Comparison of ENCODE assay signal across 8 mouse cellular contexts in genomic region chr6:49021141-49022012, GRCm38 (mm10). TPM values are rescaled to one million over a fixed set of nuclear protein-coding genes. Genes with fewer than 3 reads are reported as not detected.
DNase-seq lines count a peak whose midpoint lies in the region; ATAC-seq lines count a peak whose summit lies in the region.

No protein-coding gene starts in this region.

- no peaks in the 10 kb centered on the region for H3K27me3 ChIP-seq in embryonic facial prominence, embryonic 14.5 days (replicated peaks; ENCODE audit: control insufficient read depth, insufficient read depth, low read length)
- no peaks in the 10 kb centered on the region for H3K27me3 ChIP-seq in embryonic facial prominence, embryonic 10.5 days (replicated peaks; ENCODE audit: low read depth, poor library complexity, severe bottlenecking)
- H3K27me3 ChIP-seq in intestine, embryonic 16.5 days (replicated peaks; ENCODE audit: control insufficient read depth, insufficient read depth, low read length) = no peaks in the 10 kb centered on the region
- H3K27me3 ChIP-seq in midbrain, embryonic 14.5 days (ENCODE audit: control insufficient read depth, insufficient read depth, low read length) = no peaks in the 10 kb centered on the region

- no peak overlapping the region for H3K9ac ChIP-seq in embryonic facial prominence, embryonic 14.5 days (ENCODE audit: low read depth, low read length)
- no peak overlapping the region; the same call in 1 of the 2 replicates for H3K9ac ChIP-seq in intestine, embryonic 16.5 days (ENCODE audit: low read depth, low read length)
- no peak overlapping the region for H3K9ac ChIP-seq in midbrain, embryonic 14.5 days (replicated peaks; ENCODE audit: low read length)

- H3K4me3 ChIP-seq in embryonic facial prominence, embryonic 14.5 days (ENCODE audit: low read depth, low read length) = no peak overlapping the region
- no peak overlapping the region for H3K4me3 ChIP-seq in embryonic facial prominence, embryonic 10.5 days
- H3K4me3 ChIP-seq in intestine, embryonic 16.5 days (ENCODE audit: low read length) = no peak overlapping the region
- H3K4me3 ChIP-seq in midbrain, embryonic 14.5 days (replicated peaks; ENCODE audit: low read depth, low read length) = no peak overlapping the region

- no peaks in the 10 kb centered on the region for H3K9me3 ChIP-seq in embryonic facial prominence, embryonic 14.5 days (ENCODE audit: control insufficient read depth, low read length)
- H3K9me3 ChIP-seq in embryonic facial prominence, embryonic 10.5 days = no peaks in the 10 kb centered on the region
- H3K9me3 ChIP-seq in intestine, embryonic 16.5 days (ENCODE audit: control insufficient read depth, low read length) = no peaks in the 10 kb centered on the region
- no peaks in the 10 kb centered on the region for H3K9me3 ChIP-seq in midbrain, embryonic 14.5 days (ENCODE audit: control insufficient read depth, low read length)

- DNase-seq in embryonic facial prominence, embryonic 14.5 days (ENCODE audit: low spot score) = peak; percentile 29
- DNase-seq in embryonic facial prominence, embryonic 10.5 days (ENCODE audit: low spot score) = no peak
- peak; percentile 72 for DNase-seq in brain, embryonic 18.5 days (ENCODE audit: low read depth, low spot score)
- DNase-seq in midbrain, embryonic 14.5 days = peak; percentile 50
- no peak for DNase-seq in urinary bladder, postnatal 4 days (ENCODE audit: low spot score in 2 of 2)
- DNase-seq in testis, postnatal 14 days (ENCODE audit: low spot score) = no peak
- DNase-seq in lung, postnatal 25 days (ENCODE audit: low spot score) = no peak

- no peak for ATAC-seq in embryonic facial prominence, embryonic 14.5 days (ENCODE audit: low read depth)
- peak; percentile 76 for ATAC-seq in intestine, embryonic 16.5 days
- peak; percentile 48; the same call in 1 of the 2 replicates for ATAC-seq in midbrain, embryonic 14.5 days (ENCODE audit: low FRiP score, low TSS enrichment)

- no peaks in the 10 kb centered on the region for H3K36me3 ChIP-seq in embryonic facial prominence, embryonic 14.5 days (ENCODE audit: control insufficient read depth, insufficient read depth, low read length)
- no peaks in the 10 kb centered on the region for H3K36me3 ChIP-seq in embryonic facial prominence, embryonic 10.5 days (replicated peaks)
- H3K36me3 ChIP-seq in intestine, embryonic 16.5 days (ENCODE audit: control insufficient read depth, insufficient read depth, low read length) = no peaks in the 10 kb centered on the region
- no peaks in the 10 kb centered on the region for H3K36me3 ChIP-seq in midbrain, embryonic 14.5 days (ENCODE audit: control insufficient read depth, insufficient read depth, low read length)

- no peak overlapping the region for H3K4me2 ChIP-seq in embryonic facial prominence, embryonic 14.5 days (ENCODE audit: low read depth, low read length)
- H3K4me2 ChIP-seq in intestine, embryonic 16.5 days (ENCODE audit: low read depth, low read length) = no peak overlapping the region
- H3K4me2 ChIP-seq in midbrain, embryonic 14.5 days (ENCODE audit: low read length) = no peak overlapping the region

- 62% methylated on average over 14 of the region's 14 CpGs for WGBS in embryonic facial prominence, embryonic 14.5 days
- WGBS in embryonic facial prominence, embryonic 10.5 days = 73% methylated on average over 14 of the region's 14 CpGs
- WGBS in intestine, embryonic 16.5 days = 67% methylated on average over 14 of the region's 14 CpGs
- 56% methylated on average over 14 of the region's 14 CpGs for WGBS in midbrain, embryonic 14.5 days

- no peak overlapping the region for H3K27ac ChIP-seq in embryonic facial prominence, embryonic 14.5 days (replicated peaks; ENCODE audit: low read depth, low read length)
- no peak overlapping the region for H3K27ac ChIP-seq in embryonic facial prominence, embryonic 10.5 days (replicated peaks)
- no peak overlapping the region for H3K27ac ChIP-seq in intestine, embryonic 16.5 days (ENCODE audit: low read length)
- no peak overlapping the region for H3K27ac ChIP-seq in midbrain, embryonic 14.5 days (replicated peaks; ENCODE audit: low read depth, low read length)

- no peaks in the 10 kb centered on the region for H3K4me1 ChIP-seq in embryonic facial prominence, embryonic 14.5 days (ENCODE audit: control insufficient read depth, insufficient read depth, low read length)
- peaks cover 4% of the 10 kb centered on the region; the same call in 1 of the 2 replicates for H3K4me1 ChIP-seq in embryonic facial prominence, embryonic 10.5 days
- H3K4me1 ChIP-seq in intestine, embryonic 16.5 days (ENCODE audit: control insufficient read depth, insufficient read depth, low read length) = peaks cover 11% of the 10 kb centered on the region; the same call in 1 of the 2 replicates
- H3K4me1 ChIP-seq in midbrain, embryonic 14.5 days (ENCODE audit: control insufficient read depth, insufficient read depth, low read length) = no peaks in the 10 kb centered on the region

RNA-seq across cellular contexts. Expression of gene Gpnmb, which starts 15.0 kb away (rescaled TPM):
- 1.2 and 1.6 TPM in 2 replicates for polyA plus RNA-seq in embryonic facial prominence, embryonic 14.5 days (2014; fragmentation: Nextera tagmentation; extraction: Ambion mirVana)
- polyA plus RNA-seq in embryonic facial prominence, embryonic 10.5 days (2016; fragmentation: Nextera tagmentation; extraction: Ambion mirVana) = 1.1 and 2.7 TPM in 2 replicates
- 0.12 and 0.15 TPM in 2 replicates for polyA plus RNA-seq in intestine, embryonic 16.5 days (2015; fragmentation: Nextera tagmentation; extraction: Ambion mirVana)
- polyA plus RNA-seq in midbrain, embryonic 14.5 days (2014; fragmentation: Nextera tagmentation; extraction: Ambion mirVana) = 0.09 and 1.2 TPM in 2 replicates

RNA-seq across cellular contexts. Expression of gene Svs1, which starts 34.7 kb away (rescaled TPM):
- not detected in 2 replicates for polyA plus RNA-seq in embryonic facial prominence, embryonic 14.5 days (2014; fragmentation: Nextera tagmentation; extraction: Ambion mirVana)
- polyA plus RNA-seq in embryonic facial prominence, embryonic 10.5 days (2016; fragmentation: Nextera tagmentation; extraction: Ambion mirVana) = not detected in 2 replicates
- polyA plus RNA-seq in intestine, embryonic 16.5 days (2015; fragmentation: Nextera tagmentation; extraction: Ambion mirVana) = not detected in 2 replicates
- not detected in 2 replicates for polyA plus RNA-seq in midbrain, embryonic 14.5 days (2014; fragmentation: Nextera tagmentation; extraction: Ambion mirVana)

RNA-seq across cellular contexts. Expression of gene Doxl2, which starts 46.6 kb away (rescaled TPM):
- polyA plus RNA-seq in embryonic facial prominence, embryonic 14.5 days (2014; fragmentation: Nextera tagmentation; extraction: Ambion mirVana) = not detected in 2 replicates
- polyA plus RNA-seq in embryonic facial prominence, embryonic 10.5 days (2016; fragmentation: Nextera tagmentation; extraction: Ambion mirVana) = not detected in 2 replicates
- polyA plus RNA-seq in intestine, embryonic 16.5 days (2015; fragmentation: Nextera tagmentation; extraction: Ambion mirVana) = not detected in 2 replicates
- not detected in 2 replicates for polyA plus RNA-seq in midbrain, embryonic 14.5 days (2014; fragmentation: Nextera tagmentation; extraction: Ambion mirVana)

RNA-seq across cellular contexts. Expression of gene Malsu1, which starts 52.2 kb away (rescaled TPM):
- polyA plus RNA-seq in embryonic facial prominence, embryonic 14.5 days (2014; fragmentation: Nextera tagmentation; extraction: Ambion mirVana) = 69.8 and 72.1 TPM in 2 replicates
- 74.1 and 77.2 TPM in 2 replicates for polyA plus RNA-seq in embryonic facial prominence, embryonic 10.5 days (2016; fragmentation: Nextera tagmentation; extraction: Ambion mirVana)
- polyA plus RNA-seq in intestine, embryonic 16.5 days (2015; fragmentation: Nextera tagmentation; extraction: Ambion mirVana) = 69.1 and 74.4 TPM in 2 replicates
- 62.7 and 78.8 TPM in 2 replicates for polyA plus RNA-seq in midbrain, embryonic 14.5 days (2014; fragmentation: Nextera tagmentation; extraction: Ambion mirVana)

Comparison
In these comparisons a context has a peak if more than half of its experiments do, and no peak if none do; other contexts are left out.
1. DNase-seq: peak in embryonic facial prominence, embryonic 14.5 days (single experiment), brain, embryonic 18.5 days (single experiment) and midbrain, embryonic 14.5 days (single experiment); none in embryonic facial prominence, embryonic 10.5 days (single experiment), urinary bladder, postnatal 4 days (0 of 2), testis, postnatal 14 days (single experiment) and lung, postnatal 25 days (single experiment).